Mouse (Mus musculus): Measurements from ENCODE around the gene Ppil6.

DNA sequence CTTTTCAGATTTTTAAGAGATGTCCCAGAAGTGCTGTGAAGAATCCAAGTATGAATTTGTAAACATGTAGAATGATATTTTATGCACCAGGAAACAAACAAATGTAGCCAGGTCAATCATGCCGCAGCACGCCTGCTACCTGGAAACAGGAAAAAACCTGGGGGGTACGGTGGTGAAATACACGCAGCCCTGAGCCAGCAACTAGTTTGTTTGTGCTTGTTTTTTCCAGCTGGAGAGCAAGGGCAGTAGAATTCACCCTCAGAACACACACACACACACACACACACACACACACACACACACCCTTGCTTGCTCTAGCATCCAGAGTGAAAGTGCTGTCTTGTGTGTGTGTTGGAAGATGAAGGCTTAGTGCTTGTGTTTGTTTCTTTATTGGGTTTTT is 872 bp downstream of the Ppil6 start:
- TF ChIP-seq CTCF (IDR thresholded peaks at IDR 0.05; ENCODE audit: borderline replicate concordance, insufficient read depth, low read length) (no peak), POLR2A (IDR thresholded peaks at IDR 0.05; ENCODE audit: low read depth, low read length) (no peak)
